Mouse (Mus musculus) liver, adult 2 months (tissue): ENCODE measurements at regions not wholly inside any gene's neighbourhood (a gene's known extent, or its start where the extent isn't known, plus 50 kb on each side); places are given as distances from the start of the nearest gene placed in this dataset.
"Not testable (repeated sequence)": the region's sequence is repeated elsewhere in the genome, so short reads cannot be mapped to it uniquely, and the experiment has no call there.

ENCODE experiments used
- DNase-seq: peaks from one replicate; pipeline ENCODE4 v3.0.0-alpha.2; 2011; ENCODE audit warnings: low read depth, low spot score; ENCODE audit errors: extremely low read depth
- H3K27ac ChIP-seq: fragments of 200-500 bp; replicated peaks from 2 replicates; pipeline ENCODE4 v1.5.1; 2012; ENCODE audit warnings: low read depth, mild to moderate bottlenecking, control low read depth, inconsistent platforms, low read length; ENCODE audit not compliant: insufficient read depth
- H3K27me3 ChIP-seq: fragments of 200-500 bp; 2 replicates; pipeline ENCODE4 v1.6.1; 2012; ENCODE audit warnings: mild to moderate bottlenecking, moderate library complexity, low read length, inconsistent platforms; ENCODE audit not compliant: control insufficient read depth, insufficient read depth
- H3K36me3 ChIP-seq: fragments of 200-500 bp; 2 replicates; pipeline ENCODE4 v1.6.1; 2012; ENCODE audit warnings: low read length, inconsistent platforms; ENCODE audit not compliant: control insufficient read depth, insufficient read depth
- H3K4me1 ChIP-seq: fragments of 200-500 bp; 2 replicates; pipeline ENCODE4 v1.6.1; 2011; ENCODE audit warnings: low read length; ENCODE audit not compliant: control insufficient read depth, insufficient read depth
- H3K4me3 ChIP-seq: fragments of 200-500 bp; 2 replicates; pipeline ENCODE4 v1.5.1; 2011; ENCODE audit warnings: low read depth, mild to moderate bottlenecking, control low read depth, low read length, moderate library complexity; ENCODE audit not compliant: insufficient read depth
- H3K79me2 ChIP-seq: fragments of 200-500 bp; 2 replicates; pipeline ENCODE4 v1.6.1; 2012; ENCODE audit warnings: inconsistent platforms, mild to moderate bottlenecking, low read length, moderate library complexity; ENCODE audit not compliant: control insufficient read depth, insufficient read depth
- H3K9ac ChIP-seq: fragments of 200-500 bp; 2 replicates; pipeline ENCODE4 v1.6.1; 2012; ENCODE audit warnings: low read depth, mild to moderate bottlenecking, control low read depth, inconsistent platforms, low read length
- CTCF ChIP-seq: fragments of 200-500 bp; IDR thresholded peaks from 2 replicates; pipeline ENCODE4 v1.5.1; 2011; ENCODE audit warnings: low read depth, low read length, control low read depth
- POLR2A ChIP-seq: fragments of 200-500 bp; IDR thresholded peaks from 2 replicates; pipeline ENCODE4 v1.6.1; 2011; ENCODE audit warnings: low read length, control low read depth; ENCODE audit not compliant: insufficient read depth; ENCODE audit errors: extremely low read depth
- WGBS: fragments of 180-500 bp; shearing (Covaris S2); methylation state at CpG from one replicate; pipeline ENCODE4 v1.1.7; 2018; 5-methylcytosine and 5-hydroxymethylcytosine counted together

GRCm38 (mm10) chr14:86599511-86599910, 541.5 kb downstream of the Diaph3 start:
- no peak overlapping the region for H3K4me3 ChIP-seq
- H3K27ac ChIP-seq = no peak overlapping the region
- H3K36me3 ChIP-seq = no peaks in the 10 kb centered on the region
- H3K9ac ChIP-seq = no peak overlapping the region
- H3K79me2 ChIP-seq = no peaks in the 10 kb centered on the region
- WGBS = 68% methylated on average over 3 of the region's 3 CpGs
- no peak for DNase-seq
- no peaks in the 10 kb centered on the region for H3K4me1 ChIP-seq
- TF ChIP-seq POLR2A = no peak
- no peak for TF ChIP-seq CTCF
- H3K27me3 ChIP-seq = no peaks in the 10 kb centered on the region

DNA sequence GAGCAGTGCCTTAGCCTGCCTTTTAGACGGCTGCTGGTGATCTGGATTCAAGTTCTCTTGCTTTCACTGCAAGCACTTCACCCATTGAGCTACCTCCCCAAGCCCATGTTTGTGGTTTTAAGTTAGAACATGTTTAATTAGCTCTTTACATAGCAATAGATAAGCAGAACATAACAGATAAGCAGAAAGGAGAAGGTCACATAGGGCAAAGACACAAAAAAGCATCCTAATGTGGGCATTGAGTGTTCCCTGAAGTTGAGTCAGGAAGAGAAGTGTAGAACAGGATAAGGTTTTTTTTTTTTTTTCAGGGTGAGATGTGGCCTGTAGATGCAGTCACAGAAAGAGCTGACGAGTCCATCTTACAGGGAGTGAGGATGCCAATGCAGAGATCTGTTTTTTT, 552.5 kb downstream of the Diaph3 start:
- no peaks in the 10 kb centered on the region for H3K27me3 ChIP-seq
- 75% methylated on average over 2 of the region's 2 CpGs for WGBS
- TF ChIP-seq CTCF (no peak), POLR2A (no peak)
- no peaks in the 10 kb centered on the region for H3K36me3 ChIP-seq
- H3K79me2 ChIP-seq = no peaks in the 10 kb centered on the region
- DNase-seq = no peak
- no peak overlapping the region for H3K4me3 ChIP-seq
- H3K9ac ChIP-seq = no peak overlapping the region
- H3K27ac ChIP-seq = no peak overlapping the region
- no peaks in the 10 kb centered on the region for H3K4me1 ChIP-seq

DNA sequence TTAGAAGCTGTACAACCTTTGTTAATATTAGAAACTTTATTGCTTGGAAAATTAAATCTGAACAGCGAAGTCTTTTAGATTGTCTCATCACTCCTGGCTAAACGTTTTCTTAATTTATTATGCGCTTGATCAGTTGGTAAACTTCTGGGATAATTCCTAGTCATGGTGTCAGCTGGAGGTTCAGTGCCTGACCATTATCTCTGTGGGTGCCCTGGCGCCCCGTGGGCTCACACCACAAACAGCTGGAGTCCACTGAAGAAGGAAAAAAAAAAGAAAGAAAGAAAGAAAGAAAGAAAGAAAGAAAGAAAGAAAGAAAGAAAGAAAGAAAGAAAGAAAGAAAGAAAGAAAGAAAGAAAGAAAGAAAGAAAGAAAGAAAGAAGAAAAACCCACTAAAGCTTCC, 555.1 kb downstream of the Diaph3 start:
- not testable (repeated sequence) for DNase-seq, H3K36me3 ChIP-seq, H3K27me3 ChIP-seq, H3K4me3 ChIP-seq, H3K4me1 ChIP-seq, H3K9ac ChIP-seq, H3K79me2 ChIP-seq, H3K27ac ChIP-seq
- WGBS = 75% methylated on average over 5 of the region's 5 CpGs

- Histone ChIP-seq H3K4me3 (no peak overlapping the region), H3K9ac (no peak overlapping the region), H3K79me2 (no peaks in the 10 kb centered on the region), H3K27me3 (no peaks in the 10 kb centered on the region), H3K27ac (no peak overlapping the region), H3K36me3 (no peaks in the 10 kb centered on the region), H3K4me1 (no peaks in the 10 kb centered on the region)
- no peak for TF ChIP-seq POLR2A
- TF ChIP-seq CTCF = peak; percentile 72
- peak; percentile 19 for DNase-seq
- 48% methylated on average over 2 of the region's 2 CpGs for WGBS
Observed at GRCm38 (mm10) chr14:86562728-86563127, 578.3 kb downstream of the Diaph3 start.

GRCm38 (mm10) chr14:86537992-86538391, 603.0 kb downstream of the Diaph3 start:
- no peak for DNase-seq
- TF ChIP-seq POLR2A (no peak), CTCF (no peak)
- no peak overlapping the region for H3K27ac ChIP-seq
- H3K36me3 ChIP-seq = no peaks in the 10 kb centered on the region
- no peak overlapping the region for H3K4me3 ChIP-seq
- H3K27me3 ChIP-seq = no peaks in the 10 kb centered on the region
- no peaks in the 10 kb centered on the region for H3K4me1 ChIP-seq
- H3K79me2 ChIP-seq = no peaks in the 10 kb centered on the region
- WGBS = 79% methylated on average over 5 of the region's 5 CpGs
- no peak overlapping the region for H3K9ac ChIP-seq

DNA sequence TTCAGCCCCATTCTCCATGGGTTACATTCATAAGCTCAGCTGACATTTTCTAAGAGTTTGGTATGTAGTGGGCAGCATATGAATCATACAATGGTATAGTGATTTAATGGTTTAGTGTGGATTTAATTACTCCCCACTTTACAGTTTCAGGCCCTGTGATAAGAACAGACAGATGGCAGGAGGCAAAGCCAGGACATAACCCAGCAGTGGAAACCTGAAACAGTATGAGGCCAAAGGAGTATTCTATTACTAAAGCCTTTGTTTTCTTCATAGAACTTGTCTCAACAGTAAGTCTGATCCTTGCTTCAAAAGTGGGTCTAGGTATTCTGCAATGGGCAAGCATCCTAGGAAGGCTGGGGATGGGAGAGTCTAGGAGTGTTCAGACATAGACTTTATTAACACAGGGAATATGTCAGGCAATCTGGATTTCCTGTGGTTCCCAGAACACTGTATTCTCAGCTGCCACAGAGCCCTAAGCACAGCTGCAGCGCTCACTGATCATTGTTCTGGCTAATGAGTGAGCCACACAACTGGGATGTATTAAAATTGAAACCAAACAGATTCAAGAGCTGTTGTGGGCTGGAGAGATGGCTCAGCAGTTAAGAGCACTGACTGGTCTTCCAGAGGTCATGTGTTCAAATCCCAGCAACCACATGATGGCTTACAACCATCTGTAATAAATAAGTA, 604.6 kb downstream of the Diaph3 start:
- H3K9ac ChIP-seq = no peak overlapping the region
- H3K4me3 ChIP-seq = no peak overlapping the region
- no peak for TF ChIP-seq POLR2A
- no peak for TF ChIP-seq CTCF
- no peaks in the 10 kb centered on the region for H3K27me3 ChIP-seq
- no peaks in the 10 kb centered on the region for H3K36me3 ChIP-seq
- H3K27ac ChIP-seq = no peak overlapping the region
- no peaks in the 10 kb centered on the region for H3K4me1 ChIP-seq
- no peak for DNase-seq
- 82% methylated on average over 1 of the region's 1 CpGs for WGBS
- no peaks in the 10 kb centered on the region for H3K79me2 ChIP-seq
